Mouse (Mus musculus): Measurements from ENCODE around the gene Srrm4. TPM values are rescaled to one million over a fixed set of nuclear protein-coding genes. Genes with fewer than 3 reads are reported as not detected.

Gene Srrm4
- polyA plus RNA-seq, 1 experiment from 2014 or later = 10.0 TPM

DNA sequence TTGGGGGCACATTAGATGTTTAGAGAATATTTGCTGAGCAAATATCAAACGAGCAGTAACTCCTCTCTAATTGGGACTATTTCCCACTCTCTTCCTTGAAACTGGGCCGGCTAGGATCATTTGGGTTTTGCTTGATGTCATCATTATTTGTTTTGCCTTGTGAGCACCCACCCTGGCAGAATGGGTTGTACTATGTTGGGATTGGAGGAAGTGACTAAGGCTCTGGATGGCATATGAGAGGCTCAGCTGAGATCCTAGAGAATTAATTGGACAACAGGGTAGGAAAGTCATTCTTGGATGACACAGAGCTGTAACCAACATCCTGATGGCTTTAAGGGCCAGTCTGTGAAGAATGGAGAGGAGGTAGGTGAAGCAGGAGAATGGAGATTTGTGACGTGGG lies 185.1 kb downstream of the Srrm4 start:
- Histone ChIP-seq H3K4me1 (peaks cover 45% of the 10 kb centered on the region), H3K27me3 (ENCODE audit: low read depth, poor library complexity, severe bottlenecking) (no peaks in the 10 kb centered on the region), H3K36me3 (no peaks in the 10 kb centered on the region), H3K9me3 (replicated peaks) (no peaks in the 10 kb centered on the region), H3K4me3 (no peak overlapping the region), H3K27ac (replicated peaks) (no peak overlapping the region)
- DNase-seq (ENCODE audit: low spot score) = no peak
- 84% methylated on average over 3 of the region's 3 CpGs for WGBS

GRCm38 (mm10) chr5:116405934-116406333 lies 185.7 kb downstream of the Srrm4 start:
- Histone ChIP-seq H3K4me3 (no peak overlapping the region), H3K9me3 (replicated peaks) (no peaks in the 10 kb centered on the region), H3K36me3 (no peaks in the 10 kb centered on the region), H3K4me1 (peaks cover 43% of the 10 kb centered on the region), H3K27ac (replicated peaks) (no peak overlapping the region), H3K27me3 (ENCODE audit: low read depth, poor library complexity, severe bottlenecking) (no peaks in the 10 kb centered on the region)
- no peak for DNase-seq (ENCODE audit: low spot score)
- 98% methylated on average over 1 of the region's 1 CpGs for WGBS

GRCm38 (mm10) chr5:116404063-116404462 lies 187.6 kb downstream of the Srrm4 start:
- no peaks in the 10 kb centered on the region for H3K36me3 ChIP-seq
- no peaks in the 10 kb centered on the region for H3K9me3 ChIP-seq (replicated peaks)
- H3K27me3 ChIP-seq (ENCODE audit: low read depth, poor library complexity, severe bottlenecking) = no peaks in the 10 kb centered on the region
- peaks cover 33% of the 10 kb centered on the region for H3K4me1 ChIP-seq
- WGBS = 87% methylated on average over 2 of the region's 2 CpGs
- no peak overlapping the region for H3K27ac ChIP-seq (replicated peaks)
- no peak for DNase-seq (ENCODE audit: low spot score)
- no peak overlapping the region for H3K4me3 ChIP-seq

DNA sequence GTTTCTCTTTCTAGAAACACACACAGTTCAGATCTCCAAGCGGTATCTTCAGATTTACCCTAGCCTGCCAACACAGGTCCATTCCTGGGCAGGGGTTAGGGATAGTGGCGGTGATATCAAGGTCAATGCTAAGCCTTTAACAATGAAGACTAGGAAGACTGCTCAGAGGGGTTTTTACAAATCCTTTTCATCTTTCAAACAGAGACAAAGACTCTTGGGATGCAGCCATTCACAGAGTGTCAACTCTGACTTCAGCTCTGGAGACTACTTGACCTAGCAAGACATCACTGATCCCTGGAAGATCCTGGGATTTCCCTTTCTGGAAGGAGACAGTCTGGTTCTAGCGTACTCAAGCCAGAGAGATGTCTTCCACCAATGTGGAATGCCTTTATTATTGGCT lies 190.8 kb downstream of the Srrm4 start:
- no peaks in the 10 kb centered on the region for H3K27me3 ChIP-seq (ENCODE audit: low read depth, poor library complexity, severe bottlenecking)
- peaks cover 13% of the 10 kb centered on the region for H3K4me1 ChIP-seq
- H3K4me3 ChIP-seq = no peak overlapping the region
- H3K9me3 ChIP-seq (replicated peaks) = no peaks in the 10 kb centered on the region
- no peaks in the 10 kb centered on the region for H3K36me3 ChIP-seq
- DNase-seq (ENCODE audit: low spot score) = no peak
- WGBS = 59% methylated on average over 3 of the region's 3 CpGs
- no peak overlapping the region for H3K27ac ChIP-seq (replicated peaks)

GRCm38 (mm10) chr5:116400042-116400730 lies 191.4 kb downstream of the Srrm4 start:
- WGBS = 81% methylated on average over 8 of the region's 8 CpGs
- H3K27ac ChIP-seq (replicated peaks) = no peak overlapping the region
- peaks cover 13% of the 10 kb centered on the region for H3K4me1 ChIP-seq
- H3K4me3 ChIP-seq = no peak overlapping the region
- no peaks in the 10 kb centered on the region for H3K36me3 ChIP-seq
- no peaks in the 10 kb centered on the region for H3K9me3 ChIP-seq (replicated peaks)
- no peaks in the 10 kb centered on the region for H3K27me3 ChIP-seq (ENCODE audit: low read depth, poor library complexity, severe bottlenecking)
- no peak for DNase-seq (ENCODE audit: low spot score)

DNA sequence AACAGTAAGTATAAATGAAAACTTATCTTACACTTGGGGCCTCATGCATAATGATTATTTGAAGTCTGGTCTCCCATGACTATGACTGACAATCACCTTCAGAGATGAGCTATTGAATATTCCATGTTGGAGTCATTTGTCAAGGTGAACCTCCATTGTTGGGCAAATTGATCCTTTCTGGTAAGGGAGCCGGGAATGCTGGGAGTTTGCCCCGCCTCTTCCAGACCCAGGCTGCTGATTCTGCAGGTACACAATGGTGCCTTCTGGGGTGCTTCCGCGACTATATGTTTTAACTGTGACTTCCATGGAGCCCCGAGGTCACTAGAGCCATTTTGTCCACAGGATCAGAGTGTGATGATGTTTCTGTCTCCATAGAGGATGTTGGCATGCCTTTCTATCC lies 195.5 kb downstream of the Srrm4 start:
- WGBS = 84% methylated on average over 5 of the region's 5 CpGs
- H3K4me3 ChIP-seq = no peak overlapping the region
- no peak overlapping the region for H3K27ac ChIP-seq (replicated peaks)
- no peak for DNase-seq (ENCODE audit: low spot score)
- no peaks in the 10 kb centered on the region for H3K36me3 ChIP-seq
- H3K9me3 ChIP-seq (replicated peaks) = no peaks in the 10 kb centered on the region
- H3K4me1 ChIP-seq = peaks cover 18% of the 10 kb centered on the region
- H3K27me3 ChIP-seq (ENCODE audit: low read depth, poor library complexity, severe bottlenecking) = no peaks in the 10 kb centered on the region

- H3K27ac ChIP-seq (replicated peaks) = 0 out of 2 replicates have a peak overlapping the region, but pooled peaks have one; percentile 25
- H3K36me3 ChIP-seq = no peaks in the 10 kb centered on the region
- WGBS = 75% methylated on average over 9 of the region's 9 CpGs
- H3K27me3 ChIP-seq (ENCODE audit: low read depth, poor library complexity, severe bottlenecking) = no peaks in the 10 kb centered on the region
- H3K4me1 ChIP-seq = peaks cover 22% of the 10 kb centered on the region
- DNase-seq (ENCODE audit: low spot score) = peak; percentile 34
- H3K9me3 ChIP-seq (replicated peaks) = no peaks in the 10 kb centered on the region
- H3K4me3 ChIP-seq = no peak overlapping the region
Measured at GRCm38 (mm10) chr5:116392603-116393002, 199.0 kb downstream of the Srrm4 start.

DNA sequence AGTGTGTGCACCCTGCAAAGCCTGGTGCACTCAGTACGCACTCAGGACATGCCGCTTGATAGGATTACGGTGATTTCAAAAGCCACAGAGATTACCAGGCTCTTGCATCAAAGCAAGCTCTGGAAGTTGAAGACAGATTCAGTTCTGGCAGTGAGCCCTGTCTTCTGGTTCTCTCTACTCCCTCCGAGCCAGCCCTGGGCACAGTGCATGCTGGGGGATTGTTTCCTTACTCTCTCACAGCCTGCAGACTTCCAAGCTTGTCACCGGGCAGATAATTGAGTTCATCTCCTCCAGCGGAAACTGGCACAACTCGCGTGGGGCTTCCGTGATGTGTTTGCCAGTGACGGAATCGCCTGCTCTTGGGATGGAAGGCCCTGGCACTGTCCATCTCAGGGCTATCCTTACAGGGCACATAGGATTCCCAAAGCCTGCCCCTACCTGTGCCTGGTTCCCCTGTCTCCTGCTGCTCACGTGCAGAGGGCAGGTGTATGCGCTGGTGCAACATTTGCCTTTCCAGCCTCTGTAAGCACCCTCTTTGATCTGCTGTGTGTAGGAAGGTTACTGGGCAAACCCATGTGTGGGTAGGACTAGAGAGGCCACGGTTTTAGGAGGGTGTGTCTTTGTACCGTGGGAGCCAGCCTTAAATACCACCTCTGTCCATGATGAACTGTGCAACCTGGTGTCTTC lies 201.6 kb downstream of the Srrm4 start:
- WGBS = 70% methylated on average over 15 of the region's 15 CpGs
- Histone ChIP-seq H3K27ac (replicated peaks) (peak overlapping the region; percentile 34; the same call in 1 of the 2 replicates), H3K4me3 (no peak overlapping the region)

GRCm38 (mm10) chr5:116389321-116389720 lies 202.3 kb downstream of the Srrm4 start:
- H3K36me3 ChIP-seq = no peaks in the 10 kb centered on the region

More for the DNA sequence above, 201.6 kb downstream of the Srrm4 start:
- Histone ChIP-seq H3K36me3 (no peaks in the 10 kb centered on the region), H3K4me1 (peaks cover 22% of the 10 kb centered on the region), H3K9me3 (replicated peaks) (no peaks in the 10 kb centered on the region), H3K27me3 (ENCODE audit: low read depth, poor library complexity, severe bottlenecking) (no peaks in the 10 kb centered on the region)
- DNase-seq (ENCODE audit: low spot score) = peak; percentile 41

More at GRCm38 (mm10) chr5:116389321-116389720, 202.3 kb downstream of the Srrm4 start:
- Histone ChIP-seq H3K4me1 (peaks cover 22% of the 10 kb centered on the region), H3K27me3 (ENCODE audit: low read depth, poor library complexity, severe bottlenecking) (no peaks in the 10 kb centered on the region), H3K27ac (replicated peaks) (0 out of 2 replicates have a peak overlapping the region, but pooled peaks have one; percentile 34), H3K9me3 (replicated peaks) (no peaks in the 10 kb centered on the region), H3K4me3 (no peak overlapping the region)
- WGBS = 76% methylated on average over 4 of the region's 4 CpGs
- no peak for DNase-seq (ENCODE audit: low spot score)

Other genes with a start within 250 kb of the Srrm4 start
- gene Hspb8, start 169.0 kb downstream of the Srrm4 start, polyA plus RNA-seq (2016; fragmentation: Nextera tagmentation; extraction: Ambion mirVana) = 6.9 and 7.5 TPM in 2 replicates